Mouse (Mus musculus) lung, adult 2 months (tissue): Measurements from ENCODE around the gene Fam89b.

Source experiments
- CTCF ChIP-seq: fragments of 200-500 bp; IDR thresholded peaks from 2 replicates; pipeline ENCODE4 v1.5.1; 2011; ENCODE audit warnings: mild to moderate bottlenecking, low read length, control low read depth; ENCODE audit not compliant: insufficient read depth
- POLR2A ChIP-seq: fragments of 200-500 bp; IDR thresholded peaks from 2 replicates; pipeline ENCODE4 v1.6.1; 2011; ENCODE audit warnings: low read depth, mild to moderate bottlenecking, control low read depth, low read length, borderline replicate concordance; ENCODE audit errors: extremely low read depth

- TF ChIP-seq POLR2A (no peak), CTCF (no peak)
These were observed 16.2 kb downstream of the Fam89b start for GRCm38 (mm10) chr19:5713255-5713654.
